Mouse (Mus musculus) small intestine, adult 10 weeks (tissue): ENCODE measurements around the gene Csnka2ip. TPM values are rescaled to one million over a fixed set of nuclear protein-coding genes. Genes with fewer than 3 reads are reported as not detected.

Source experiments
- polyA plus RNA-seq: library from polyadenylated mRNA; stranded (reverse); fragments of 350-450 nt; fragmentation: Illumina TruSeq; extraction: RNeasy Lipid Tissue Mini Kit (QIAGEN cat#74804); gene quantifications from one replicate; pipeline ENCODE4 v1.2.3, GENCODE M21; 2014; ENCODE audit warnings: low replicate concordance

Gene Csnka2ip
- not detected for polyA plus RNA-seq

GRCm38 (mm10) chr16:64602308-64602707 is at the start of gene Csnka2ip:
Csnka2ip (minus strand) TSS chr16:64602408.

Other genes starting within 250 kb of the Csnka2ip start
- gene 4930453N24Rik, start 168.8 kb upstream of the Csnka2ip start, polyA plus RNA-seq, result 73.0 TPM
- 44.2 TPM for gene Zfp654, start 249.2 kb upstream of the Csnka2ip start, polyA plus RNA-seq
- gene Cggbp1, start 249.6 kb upstream of the Csnka2ip start, polyA plus RNA-seq, result 155 TPM